Mouse (Mus musculus) erythroblast, embryonic 14.5 days (primary cell): Measurements from ENCODE around the gene Scel.

Experiments
- GATA1 ChIP-seq: IDR thresholded peaks from 2 replicates; pipeline ENCODE4 v1.6.1; 2012; ENCODE audit warnings: low read length, inconsistent platforms, mixed read lengths
- TAL1 ChIP-seq: IDR thresholded peaks from 3 replicates; pipeline ENCODE4 v1.6.1; 2012; ENCODE audit warnings: low read length, inconsistent platforms, mixed read lengths

DNA sequence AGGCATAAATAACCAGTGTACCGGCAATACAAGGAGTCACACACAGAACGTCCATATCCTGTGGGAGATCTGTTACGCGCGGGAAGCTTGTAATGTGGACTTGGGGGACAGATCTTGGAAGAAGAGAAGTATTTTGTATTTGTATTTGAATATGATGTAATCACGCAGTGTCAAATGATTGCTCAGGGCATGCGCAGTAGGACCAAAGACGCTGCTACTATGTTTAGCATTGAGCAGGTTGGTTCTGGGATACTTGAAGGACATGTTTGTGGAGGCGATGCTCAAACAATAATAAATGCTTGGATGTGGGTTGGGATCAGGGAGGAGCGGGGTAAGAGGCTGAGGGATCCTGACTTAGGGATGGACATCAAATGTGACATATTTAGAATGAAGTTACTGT lies 37.8 kb downstream of the Scel start:
- TF ChIP-seq TAL1 (no peak), GATA1 (no peak)
